Mouse (Mus musculus): ENCODE results near the gene Olfr513. TPM values are rescaled to one million over a fixed set of nuclear protein-coding genes. Genes with fewer than 3 reads are reported as not detected.

Olfr513 gene
- total RNA-seq (2014; fragmentation: Nextera tagmentation), result not detected in 2 replicates
- not detected in 2 replicates for total RNA-seq (2017)

DNA sequence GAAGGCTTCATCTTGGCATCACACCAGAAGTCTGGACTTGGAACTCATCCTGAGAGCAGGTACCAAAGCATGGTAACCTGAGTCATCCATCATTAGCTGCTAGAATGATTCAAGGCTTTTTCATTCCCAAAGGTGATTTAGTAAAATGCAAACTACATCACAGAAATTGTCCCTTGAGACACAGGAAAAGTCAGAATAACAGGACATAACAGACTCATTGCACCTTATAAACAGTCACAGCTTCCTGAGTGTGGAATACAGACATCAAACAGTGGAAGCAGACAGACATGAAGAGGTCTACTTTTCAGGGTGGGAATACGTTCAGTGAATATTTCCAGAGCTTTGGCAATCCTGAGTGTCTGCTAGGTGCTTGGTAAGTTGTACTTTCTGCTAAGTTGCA is at the start of gene Olfr513:
Olfr513 (plus strand) TSS at position 301 of the 400 bp plus-strand sequence.
- no peak for ATAC-seq (replicated peaks; ENCODE audit: low FRiP score, low TSS enrichment, poor library complexity, severe bottlenecking)

DNA sequence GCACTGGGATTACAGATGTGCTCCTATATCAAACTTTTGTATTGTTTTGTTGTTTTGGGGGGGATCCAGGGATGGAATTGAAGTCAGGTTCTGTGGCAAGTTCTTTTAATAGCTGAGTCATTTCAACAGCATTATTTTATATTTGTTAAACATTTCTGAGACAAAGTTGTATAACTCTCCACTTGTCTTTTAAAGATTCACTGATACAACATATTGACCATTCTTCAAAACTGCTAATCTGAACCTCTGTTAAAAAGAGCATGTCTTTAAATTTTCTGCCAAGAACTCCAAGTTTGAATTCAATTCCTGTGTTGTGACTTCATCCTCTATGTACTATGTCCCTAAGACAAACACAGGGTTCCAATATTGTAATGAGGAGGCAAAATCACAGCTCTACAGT is 37.8 kb upstream of the Olfr513 start, which contains the start of gene Olfr512:
Olfr512 (plus strand) TSS at position 301 of the 400 bp plus-strand sequence.
- no peak for ATAC-seq (replicated peaks; ENCODE audit: low FRiP score, low TSS enrichment, poor library complexity, severe bottlenecking)

DNA sequence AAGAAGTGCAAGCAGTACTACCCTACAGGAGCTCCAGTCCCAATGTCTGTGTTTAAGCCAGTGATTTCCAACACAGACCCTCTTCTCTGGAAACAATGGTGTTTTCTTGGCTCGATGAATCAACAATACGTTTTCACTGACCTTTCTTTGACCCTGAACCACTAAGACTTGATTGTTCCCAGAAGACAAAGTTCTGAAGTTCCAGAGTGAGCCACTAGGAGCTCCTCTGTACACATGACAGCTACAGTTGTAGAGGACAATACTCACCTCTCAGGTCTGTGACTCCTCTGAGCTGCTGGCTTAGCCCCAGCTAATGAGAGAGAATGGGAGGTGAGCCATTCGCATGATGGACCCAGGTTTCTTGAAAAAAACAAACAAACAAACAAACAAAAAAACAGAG is 9.6 kb downstream of the Olfr513 start:
- ATAC-seq (replicated peaks; ENCODE audit: low FRiP score, low TSS enrichment, poor library complexity, severe bottlenecking), result no peak

DNA sequence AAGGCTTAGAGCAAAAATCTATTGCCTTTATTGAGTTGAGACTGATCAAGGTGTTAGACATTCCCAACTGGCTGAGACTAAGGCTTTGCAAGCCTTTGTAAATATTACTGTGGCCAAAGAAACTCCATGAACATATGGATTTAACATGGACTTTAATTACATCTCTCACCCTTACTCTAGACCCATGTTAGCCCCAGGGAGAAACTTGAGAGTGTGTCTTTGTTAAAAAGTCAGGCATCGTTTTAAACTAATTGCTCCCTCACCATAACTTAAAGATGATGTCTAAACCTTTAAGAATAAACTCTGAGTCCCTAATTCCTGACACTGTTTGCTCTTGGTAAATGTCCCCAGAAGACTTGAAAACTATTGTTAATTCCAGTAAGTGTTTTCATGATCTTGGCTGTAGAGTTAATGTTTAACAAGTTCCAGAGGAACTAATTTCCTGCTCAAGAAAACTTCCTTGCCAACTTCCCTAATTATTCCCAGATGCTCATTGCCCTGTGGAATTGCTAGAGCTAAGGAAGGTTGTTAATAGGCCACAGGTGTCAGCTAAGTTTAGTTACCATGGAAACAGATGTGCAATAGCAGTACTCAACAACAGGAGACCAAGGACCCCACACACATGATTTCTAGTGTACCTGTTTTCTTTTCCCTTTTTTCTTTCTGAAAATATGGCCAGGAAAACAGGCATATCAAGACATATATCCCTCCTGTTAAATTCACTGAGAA is 46.6 kb downstream of the Olfr513 start:
- no peak for ATAC-seq (replicated peaks; ENCODE audit: low FRiP score, low TSS enrichment, poor library complexity, severe bottlenecking)

Other genes with a start within 250 kb of the Olfr513 start
- gene Olfr502, start 225.9 kb upstream of the Olfr513 start, total RNA-seq (2014; fragmentation: Nextera tagmentation), result not detected in 2 replicates
- gene Olfr502, start 225.9 kb upstream of the Olfr513 start, total RNA-seq (2017), result not detected in 2 replicates
- gene Olfr503, start 206.4 kb upstream of the Olfr513 start, total RNA-seq (2014; fragmentation: Nextera tagmentation), result not detected in 2 replicates
- not detected in 2 replicates for gene Olfr503, start 206.4 kb upstream of the Olfr513 start, total RNA-seq (2017)
- gene Olfr504, start 185.2 kb upstream of the Olfr513 start, total RNA-seq (2014; fragmentation: Nextera tagmentation), result not detected in 2 replicates
- gene Olfr504, start 185.2 kb upstream of the Olfr513 start, total RNA-seq (2017), result not detected in 2 replicates
- not detected in 2 replicates for gene Olfr506, start 140.2 kb upstream of the Olfr513 start, total RNA-seq (2014; fragmentation: Nextera tagmentation)
- gene Olfr506, start 140.2 kb upstream of the Olfr513 start, total RNA-seq (2017), result not detected in 2 replicates
- gene Olfr507, start 129.2 kb upstream of the Olfr513 start, total RNA-seq (2014; fragmentation: Nextera tagmentation), result not detected in 2 replicates
- gene Olfr507, start 129.2 kb upstream of the Olfr513 start, total RNA-seq (2017), result not detected in 2 replicates
- gene Olfr508, start 121.0 kb upstream of the Olfr513 start, total RNA-seq (2014; fragmentation: Nextera tagmentation), result not detected in 2 replicates
- gene Olfr508, start 121.0 kb upstream of the Olfr513 start, total RNA-seq (2017), result not detected in 2 replicates
- gene Olfr509, start 99.1 kb upstream of the Olfr513 start, total RNA-seq (2014; fragmentation: Nextera tagmentation), result not detected in 2 replicates
- not detected in 2 replicates for gene Olfr509, start 99.1 kb upstream of the Olfr513 start, total RNA-seq (2017)
- gene Olfr510, start 84.6 kb upstream of the Olfr513 start, total RNA-seq (2014; fragmentation: Nextera tagmentation), result not detected in 2 replicates
- not detected in 2 replicates for gene Olfr510, start 84.6 kb upstream of the Olfr513 start, total RNA-seq (2017)
- not detected in 2 replicates for gene Olfr512, start 37.7 kb upstream of the Olfr513 start, total RNA-seq (2014; fragmentation: Nextera tagmentation)
- not detected in 2 replicates for gene Olfr512, start 37.7 kb upstream of the Olfr513 start, total RNA-seq (2017)
- gene Olfr514, start 75.0 kb downstream of the Olfr513 start, total RNA-seq (2014; fragmentation: Nextera tagmentation), result not detected in 2 replicates
- not detected in 2 replicates for gene Olfr514, start 75.0 kb downstream of the Olfr513 start, total RNA-seq (2017)
- not detected in 2 replicates for gene Olfr516, start 99.6 kb downstream of the Olfr513 start, total RNA-seq (2014; fragmentation: Nextera tagmentation)
- not detected in 2 replicates for gene Olfr516, start 99.6 kb downstream of the Olfr513 start, total RNA-seq (2017)
- not detected in 2 replicates for gene Olfr517, start 121.4 kb downstream of the Olfr513 start, total RNA-seq (2014; fragmentation: Nextera tagmentation)
- gene Olfr517, start 121.4 kb downstream of the Olfr513 start, total RNA-seq (2017), result not detected in 2 replicates
- gene Olfr518, start 134.0 kb downstream of the Olfr513 start, total RNA-seq (2014; fragmentation: Nextera tagmentation), result not detected in 2 replicates
- not detected in 2 replicates for gene Olfr518, start 134.0 kb downstream of the Olfr513 start, total RNA-seq (2017)
- gene Olfr519, start 143.4 kb downstream of the Olfr513 start, total RNA-seq (2014; fragmentation: Nextera tagmentation), result not detected in 2 replicates
- gene Olfr519, start 143.4 kb downstream of the Olfr513 start, total RNA-seq (2017), result not detected in 2 replicates
- gene Nlrp10, start 179.2 kb downstream of the Olfr513 start, total RNA-seq (2014; fragmentation: Nextera tagmentation), result 0.33 TPM in 1 of 2 replicates, not detected in the other
- gene Nlrp10, start 179.2 kb downstream of the Olfr513 start, total RNA-seq (2017), result 0.15 TPM in 1 of 2 replicates, not detected in the other
- 241 and 316 TPM in 2 replicates for gene Eif3f, start 183.4 kb downstream of the Olfr513 start, total RNA-seq (2014; fragmentation: Nextera tagmentation)
- gene Eif3f, start 183.4 kb downstream of the Olfr513 start, total RNA-seq (2017), result 53.5 and 112 TPM in 2 replicates
- not detected in 2 replicates for gene Tub, start 199.4 kb downstream of the Olfr513 start, total RNA-seq (2014; fragmentation: Nextera tagmentation)
- gene Tub, start 199.4 kb downstream of the Olfr513 start, total RNA-seq (2017), result not detected in 2 replicates

Data from megakaryocyte-erythroid progenitor cell, adult 5-6 weeks (primary cell).